Mouse (Mus musculus) heart, adult 2 months (tissue): ENCODE results near the gene Minos1.

Source experiments
- CTCF ChIP-seq: fragments of 200-600 bp; IDR thresholded peaks from 2 replicates; pipeline ENCODE4 v1.8.1; 2022; ENCODE audit warnings: antibody characterized with exemption, mild to moderate bottlenecking, moderate library complexity
- EP300 ChIP-seq: fragments of 200-500 bp; IDR thresholded peaks from 2 replicates; pipeline ENCODE4 v1.6.1; 2011; ENCODE audit warnings: low read depth, low read length, control low read depth; ENCODE audit not compliant: insufficient read depth
- POLR2A ChIP-seq: fragments of 200-500 bp; IDR thresholded peaks from 2 replicates; pipeline ENCODE4 v1.6.1; 2011; ENCODE audit warnings: mild to moderate bottlenecking, low read depth, low read length, control low read depth; ENCODE audit not compliant: insufficient read depth

DNA sequence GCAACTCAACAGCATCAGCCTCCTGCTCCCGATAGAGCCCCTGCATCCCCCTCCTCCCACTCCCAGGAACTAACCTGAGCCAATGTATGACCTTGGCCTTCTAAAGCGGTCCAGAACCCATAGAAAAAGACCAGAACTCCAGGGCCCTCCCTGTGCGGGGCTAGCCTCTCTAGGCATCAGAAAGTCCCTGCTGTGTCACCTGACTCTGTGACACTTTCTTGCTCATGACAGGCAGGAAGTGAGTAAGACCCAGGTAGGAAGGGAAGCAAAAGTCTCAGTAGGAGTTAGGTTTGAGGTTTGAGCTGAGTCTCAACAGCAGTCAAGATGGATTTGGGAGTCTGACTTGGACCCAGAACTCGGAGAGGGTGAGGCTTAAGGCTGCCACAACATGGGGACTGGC is 43.9 kb downstream of the Minos1 start:
- TF ChIP-seq CTCF (no peak), POLR2A (no peak), EP300 (no peak)
